Mouse (Mus musculus) kidney, postnatal 14 days (tissue): ENCODE measurements around the gene Smco2.
"Not testable (repeated sequence)": the region's sequence is repeated elsewhere in the genome, so short reads cannot be mapped to it uniquely, and the experiment has no call there.

Source experiments
- DNase-seq: peaks from one replicate; pipeline ENCODE4 v3.0.0; 2022; ENCODE audit warnings: mixed read lengths

Gene Smco2

GRCm38 (mm10) chr6:146863154-146863553, 13.2 kb downstream of the Smco2 start:
- no peak for DNase-seq

GRCm38 (mm10) chr6:146864370-146864769, 14.5 kb downstream of the Smco2 start:
- DNase-seq = not testable (repeated sequence)

GRCm38 (mm10) chr6:146865701-146866100, 15.8 kb downstream of the Smco2 start:
- no peak for DNase-seq

- DNase-seq = no peak
Observed at GRCm38 (mm10) chr6:146871975-146872374, 22.1 kb downstream of the Smco2 start.

- no peak for DNase-seq
Observed at GRCm38 (mm10) chr6:146874415-146874814, 24.5 kb downstream of the Smco2 start.

- DNase-seq = no peak
Observed at GRCm38 (mm10) chr6:146876820-146877219, 26.9 kb downstream of the Smco2 start.

GRCm38 (mm10) chr6:146877425-146878045, 27.6 kb downstream of the Smco2 start:
- no peak for DNase-seq

GRCm38 (mm10) chr6:146878926-146879325, 29.0 kb downstream of the Smco2 start:
- no peak for DNase-seq

- DNase-seq = no peak
Observed at GRCm38 (mm10) chr6:146879856-146880255, 30.0 kb downstream of the Smco2 start.

- no peak for DNase-seq
Observed at GRCm38 (mm10) chr6:146880296-146880695, 30.4 kb downstream of the Smco2 start.

- no peak for DNase-seq
Observed at GRCm38 (mm10) chr6:146881896-146882770, 32.2 kb downstream of the Smco2 start.

GRCm38 (mm10) chr6:146883426-146883825, 33.5 kb downstream of the Smco2 start:
- DNase-seq = no peak

GRCm38 (mm10) chr6:146884171-146884570, 34.3 kb downstream of the Smco2 start:
- no peak for DNase-seq

GRCm38 (mm10) chr6:146884851-146885250, 34.9 kb downstream of the Smco2 start:
- peak; percentile 68 for DNase-seq

- DNase-seq = peak; percentile 98
Observed at GRCm38 (mm10) chr6:146887958-146888659, 38.2 kb downstream of the Smco2 start, which contains the start of gene Ppfibp1. TSS of gene Ppfibp1 (plus strand) at chr6:146888487.

- DNase-seq = no peak
Observed at GRCm38 (mm10) chr6:146888660-146889490, 39.0 kb downstream of the Smco2 start.

- DNase-seq = no peak
Observed at GRCm38 (mm10) chr6:146890215-146890614, 40.3 kb downstream of the Smco2 start.

GRCm38 (mm10) chr6:146890633-146891032, 40.7 kb downstream of the Smco2 start:
- peak; percentile 58 for DNase-seq

- DNase-seq = no peak
Observed at GRCm38 (mm10) chr6:146893890-146894289, 44.0 kb downstream of the Smco2 start.

- no peak for DNase-seq
Observed at GRCm38 (mm10) chr6:146898709-146899108, 48.8 kb downstream of the Smco2 start.

GRCm38 (mm10) chr6:146899647-146900046, 49.7 kb downstream of the Smco2 start:
- DNase-seq = no peak

- no peak for DNase-seq
Observed at GRCm38 (mm10) chr6:146901929-146902328, 52.0 kb downstream of the Smco2 start.
